Mouse (Mus musculus): ENCODE results near the gene Gm20388. TPM values are rescaled to one million over a fixed set of nuclear protein-coding genes. Genes with fewer than 3 reads are reported as not detected.
"Not testable (repeated sequence)": the region's sequence is repeated elsewhere in the genome, so short reads cannot be mapped to it uniquely, and the experiment has no call there.

Gene Gm20388
- total and polyA plus RNA-seq, 2 experiments from 2014 or later: 51.3 TPM; not detected in 1

- TF ChIP-seq CTCF (IDR thresholded peaks at IDR 0.05; ENCODE audit: low read depth): no peak
- H3K4me3 ChIP-seq (ENCODE audit: low read depth, low read length): no peak overlapping the region
- H3K9me3 ChIP-seq (ENCODE audit: low read length): no peaks in the 10 kb centered on the region
- H3K27me3 ChIP-seq (ENCODE audit: insufficient read depth, low read length): no peaks in the 10 kb centered on the region
- DNase-seq (no peak), ATAC-seq (no peak)
- no peak overlapping the region for H3K4me2 ChIP-seq (ENCODE audit: low read depth)
- no peak overlapping the region for H3K27ac ChIP-seq (ENCODE audit: low read depth, low read length)
- no peak overlapping the region for H3K9ac ChIP-seq
- WGBS: 74% methylated on average over 3 of the region's 3 CpGs
- H3K36me3 ChIP-seq (ENCODE audit: insufficient read depth): no peaks in the 10 kb centered on the region
- H3K4me1 ChIP-seq (ENCODE audit: insufficient read depth): peaks cover 16% of the 10 kb centered on the region; the same call in 1 of the 2 replicates
Observed at GRCm38 (mm10) chr8:123215430-123215829, 3304.8 kb downstream of the Gm20388 start.

- Histone ChIP-seq H3K4me2 (ENCODE audit: low read depth) (no peak overlapping the region), H3K4me3 (ENCODE audit: low read depth, low read length) (no peak overlapping the region), H3K4me1 (ENCODE audit: insufficient read depth) (peaks cover 11% of the 10 kb centered on the region; the same call in 1 of the 2 replicates), H3K27me3 (ENCODE audit: insufficient read depth, low read length) (no peaks in the 10 kb centered on the region), H3K27ac (ENCODE audit: low read depth, low read length) (no peak overlapping the region), H3K36me3 (ENCODE audit: insufficient read depth) (no peaks in the 10 kb centered on the region), H3K9me3 (ENCODE audit: low read length) (no peaks in the 10 kb centered on the region), H3K9ac (no peak overlapping the region)
- DNase-seq (no peak), ATAC-seq (no peak)
- TF ChIP-seq CTCF (IDR thresholded peaks at IDR 0.05; ENCODE audit: low read depth): no peak
- WGBS: 64% methylated on average over 1 of the region's 1 CpGs
Observed at GRCm38 (mm10) chr8:123220917-123221316, 3310.3 kb downstream of the Gm20388 start.

- DNase-seq: peak; percentile 95
- Histone ChIP-seq H3K4me3 (ENCODE audit: low read depth, low read length) (peak within 1 kb of the TSS; percentile 71), H3K36me3 (ENCODE audit: insufficient read depth) (peaks cover 18% of the 10 kb centered on the region), H3K9me3 (ENCODE audit: low read length) (no peaks in the 10 kb centered on the region), H3K27ac (ENCODE audit: low read depth, low read length) (peak within 1 kb of the TSS; percentile 91), H3K27me3 (ENCODE audit: insufficient read depth, low read length) (no peaks in the 10 kb centered on the region), H3K4me1 (ENCODE audit: insufficient read depth) (peaks cover 11% of the 10 kb centered on the region; the same call in 1 of the 2 replicates), H3K4me2 (ENCODE audit: low read depth) (peak within 1 kb of the TSS; percentile 93), H3K9ac (peak within 1 kb of the TSS; percentile 80)
- TF ChIP-seq CTCF (IDR thresholded peaks at IDR 0.05; ENCODE audit: low read depth): peak; percentile 20; the same call in 1 of the 2 replicates
- WGBS: 5% methylated on average over 59 of the region's 59 CpGs
- ATAC-seq: peak; percentile 94
Observed at GRCm38 (mm10) chr8:123224278-123225266, 3313.9 kb downstream of the Gm20388 start, which contains the start of gene Cdk10. Gene Cdk10, plus strand, starts transcription at chr8:123224842.

- ATAC-seq (no peak), DNase-seq (no peak)
- H3K9ac ChIP-seq: no peak overlapping the region
- WGBS: 100% methylated on average over 1 of the region's 1 CpGs
- peaks cover 11% of the 10 kb centered on the region; the same call in 1 of the 2 replicates for H3K4me1 ChIP-seq (ENCODE audit: insufficient read depth)
- no peak overlapping the region for H3K4me3 ChIP-seq (ENCODE audit: low read depth, low read length)
- peaks cover 18% of the 10 kb centered on the region for H3K36me3 ChIP-seq (ENCODE audit: insufficient read depth)
- no peaks in the 10 kb centered on the region for H3K27me3 ChIP-seq (ENCODE audit: insufficient read depth, low read length)
- no peaks in the 10 kb centered on the region for H3K9me3 ChIP-seq (ENCODE audit: low read length)
- H3K4me2 ChIP-seq (ENCODE audit: low read depth): no peak overlapping the region
- no peak for TF ChIP-seq CTCF (IDR thresholded peaks at IDR 0.05; ENCODE audit: low read depth)
- no peak overlapping the region for H3K27ac ChIP-seq (ENCODE audit: low read depth, low read length)
Observed at GRCm38 (mm10) chr8:123228416-123228815, 3317.8 kb downstream of the Gm20388 start.

- not testable (repeated sequence) for H3K27ac ChIP-seq (ENCODE audit: low read depth, low read length); H3K4me2 ChIP-seq (ENCODE audit: low read depth); H3K4me3 ChIP-seq (ENCODE audit: low read depth, low read length); DNase-seq; H3K9ac ChIP-seq; ATAC-seq; H3K4me1 ChIP-seq (ENCODE audit: insufficient read depth); H3K9me3 ChIP-seq (ENCODE audit: low read length); H3K27me3 ChIP-seq (ENCODE audit: insufficient read depth, low read length)
- 78% methylated on average over 11 of the region's 11 CpGs for WGBS
- peaks cover 18% of the 10 kb centered on the region for H3K36me3 ChIP-seq (ENCODE audit: insufficient read depth)
Observed at GRCm38 (mm10) chr8:123230326-123230725, 3319.7 kb downstream of the Gm20388 start.

- WGBS: 60% methylated on average over 5 of the region's 5 CpGs
- TF ChIP-seq CTCF (IDR thresholded peaks at IDR 0.05; ENCODE audit: low read depth): peak; percentile 50
- ATAC-seq (no peak), DNase-seq (no peak)
- Histone ChIP-seq H3K36me3 (ENCODE audit: insufficient read depth) (peaks cover 18% of the 10 kb centered on the region), H3K9me3 (ENCODE audit: low read length) (no peaks in the 10 kb centered on the region), H3K4me1 (ENCODE audit: insufficient read depth) (peaks cover 15% of the 10 kb centered on the region), H3K4me3 (ENCODE audit: low read depth, low read length) (no peak overlapping the region), H3K27ac (ENCODE audit: low read depth, low read length) (no peak overlapping the region), H3K4me2 (ENCODE audit: low read depth) (no peak overlapping the region), H3K27me3 (ENCODE audit: insufficient read depth, low read length) (peaks cover 4% of the 10 kb centered on the region; the same call in 1 of the 2 replicates), H3K9ac (no peak overlapping the region)
Observed at GRCm38 (mm10) chr8:123231742-123232141, 3321.1 kb downstream of the Gm20388 start.

GRCm38 (mm10) chr8:123232553-123232952 lies 3321.9 kb downstream of the Gm20388 start:
- Histone ChIP-seq H3K4me2 (ENCODE audit: low read depth) (no peak overlapping the region), H3K9me3 (ENCODE audit: low read length) (no peaks in the 10 kb centered on the region), H3K9ac (no peak overlapping the region), H3K27ac (ENCODE audit: low read depth, low read length) (no peak overlapping the region), H3K27me3 (ENCODE audit: insufficient read depth, low read length) (peaks cover 7% of the 10 kb centered on the region; the same call in 1 of the 2 replicates), H3K4me3 (ENCODE audit: low read depth, low read length) (no peak overlapping the region), H3K4me1 (ENCODE audit: insufficient read depth) (peaks cover 15% of the 10 kb centered on the region), H3K36me3 (ENCODE audit: insufficient read depth) (peaks cover 13% of the 10 kb centered on the region; the same call in 1 of the 2 replicates)
- 44% methylated on average over 7 of the region's 7 CpGs for WGBS
- DNase-seq: no peak
- no peak for ATAC-seq
- TF ChIP-seq CTCF (IDR thresholded peaks at IDR 0.05; ENCODE audit: low read depth): no peak

Data from forebrain, postnatal 0 days (tissue).